13 mouse cellular contexts compared by ENCODE assay signal in genomic region chr14:64585081-64585470, GRCm38 (mm10).
DNase-seq lines count a peak whose midpoint lies in the region; ATAC-seq and TF ChIP-seq lines count a peak whose summit lies in the region.
"Had no signal": no experiment of that assay in that cellular context is flagged by ENCODE, and none has a peak within 500 bp of the region (broad histone marks: within the 10 kb centered on the region; RNA-seq: fewer than 3 reads in every experiment).

No protein-coding gene starts in this region.

- 14% methylated on average over 5 of the region's 5 CpGs for WGBS in forebrain, embryonic 14.5 days
- WGBS in hindbrain, embryonic 15.5 days, result 12% methylated on average over 5 of the region's 5 CpGs
- 2% methylated on average over 5 of the region's 5 CpGs for WGBS in midbrain, embryonic 16.5 days

- H3K4me2 ChIP-seq in forebrain, embryonic 14.5 days (ENCODE audit: low read length), result peak overlapping the region; percentile 96
- H3K4me2 ChIP-seq in hindbrain, embryonic 15.5 days, result peak overlapping the region; percentile 68
- H3K4me2 ChIP-seq in midbrain, embryonic 16.5 days (ENCODE audit: low read length), result peak overlapping the region; percentile 79
- H3K4me2 ChIP-seq: embryonic facial prominence, embryonic 15.5 days; lung, embryonic 15.5 days had no signal

- ATAC-seq in forebrain, embryonic 14.5 days, result no peak
- ATAC-seq in hindbrain, embryonic 15.5 days (ENCODE audit: low FRiP score, low read depth), result no peak
- ATAC-seq in midbrain, embryonic 16.5 days, result no peak

- DNase-seq in forebrain, embryonic 14.5 days (ENCODE audit: low spot score), result peak; percentile 39
- DNase-seq in adrenal gland, postnatal 25 days, result no peak
- no peak for DNase-seq in Muller cell, postnatal 12 days (ENCODE audit: inconsistent ontology term)
- no peak for DNase-seq in urinary bladder, postnatal 4 days (ENCODE audit: low spot score in 2 of 2)
- DNase-seq: gastrocnemius, postnatal 14 days; heart, postnatal 10 days had no signal

- H3K4me3 ChIP-seq in cortical plate, adult 2 months (ENCODE audit: insufficient read depth, low read length), result no peak overlapping the region
- no peak overlapping the region for H3K4me3 ChIP-seq in forebrain, embryonic 14.5 days (ENCODE audit: low read depth, low read length)
- H3K4me3 ChIP-seq in hindbrain, embryonic 15.5 days, result peak overlapping the region; percentile 52
- peak overlapping the region; percentile 93 for H3K4me3 ChIP-seq in midbrain, embryonic 16.5 days (ENCODE audit: low read depth, low read length)
- H3K4me3 ChIP-seq: embryonic facial prominence, embryonic 15.5 days; lung, embryonic 15.5 days; myocyte had no signal

- TF ChIP-seq CTCF in cortical plate, adult 2 months (IDR thresholded peaks at IDR 0.05; ENCODE audit: extremely low read depth, insufficient read depth, low read length), result no peak

- H3K27ac ChIP-seq in cortical plate, adult 2 months (ENCODE audit: insufficient read depth, low read length), result peak overlapping the region; percentile 97
- peak overlapping the region; percentile 100 for H3K27ac ChIP-seq in forebrain, embryonic 14.5 days (ENCODE audit: low read depth, low read length)
- peak overlapping the region; percentile 100 for H3K27ac ChIP-seq in hindbrain, embryonic 15.5 days (replicated peaks)
- peak overlapping the region; percentile 99 for H3K27ac ChIP-seq in midbrain, embryonic 16.5 days (ENCODE audit: low read length)
- H3K27ac ChIP-seq: embryonic facial prominence, embryonic 15.5 days; lung, embryonic 15.5 days had no signal

- peaks cover 3% of the 10 kb centered on the region; the same call in 1 of the 2 replicates for H3K36me3 ChIP-seq in forebrain, embryonic 14.5 days (ENCODE audit: control insufficient read depth, insufficient read depth, low read length)
- no peaks in the 10 kb centered on the region for H3K36me3 ChIP-seq in hindbrain, embryonic 15.5 days
- H3K36me3 ChIP-seq in midbrain, embryonic 16.5 days (ENCODE audit: control insufficient read depth, insufficient read depth, low read length), result 0 out of 2 replicates have a peak, but pooled peaks cover 2% of the 10 kb centered on the region
- H3K36me3 ChIP-seq: embryonic facial prominence, embryonic 15.5 days; G1E; lung, embryonic 15.5 days had no signal

- TF ChIP-seq POLR2A in cortical plate, adult 2 months (IDR thresholded peaks at IDR 0.05; ENCODE audit: extremely low read depth, insufficient read depth, low read length), result no peak

- no peaks in the 10 kb centered on the region for H3K9me3 ChIP-seq in forebrain, embryonic 14.5 days (replicated peaks; ENCODE audit: control insufficient read depth, low read length)
- no peaks in the 10 kb centered on the region for H3K9me3 ChIP-seq in hindbrain, embryonic 15.5 days
- H3K9me3 ChIP-seq in midbrain, embryonic 16.5 days (replicated peaks; ENCODE audit: control insufficient read depth, low read length, poor library complexity, severe bottlenecking), result no peaks in the 10 kb centered on the region
- H3K9me3 ChIP-seq: embryonic facial prominence, embryonic 15.5 days; G1E; lung, embryonic 15.5 days had no signal

- H3K27me3 ChIP-seq in forebrain, embryonic 14.5 days (replicated peaks; ENCODE audit: control insufficient read depth, insufficient read depth, low read length), result no peaks in the 10 kb centered on the region
- no peaks in the 10 kb centered on the region for H3K27me3 ChIP-seq in hindbrain, embryonic 15.5 days
- no peaks in the 10 kb centered on the region for H3K27me3 ChIP-seq in midbrain, embryonic 16.5 days (ENCODE audit: control insufficient read depth, insufficient read depth, low read depth, low read length)

- peak overlapping the region; percentile 99; the same call in 1 of the 2 replicates for H3K9ac ChIP-seq in forebrain, embryonic 14.5 days (ENCODE audit: low read length)
- peak overlapping the region; percentile 98 for H3K9ac ChIP-seq in hindbrain, embryonic 15.5 days
- peak overlapping the region; percentile 100 for H3K9ac ChIP-seq in midbrain, embryonic 16.5 days (ENCODE audit: low read depth, low read length)
- H3K9ac ChIP-seq: embryonic facial prominence, embryonic 15.5 days; lung, embryonic 15.5 days had no signal

- peaks cover 16% of the 10 kb centered on the region for H3K4me1 ChIP-seq in cortical plate, adult 2 months (ENCODE audit: control insufficient read depth, insufficient read depth, low read length)
- peaks cover 29% of the 10 kb centered on the region for H3K4me1 ChIP-seq in forebrain, embryonic 14.5 days (ENCODE audit: control insufficient read depth, insufficient read depth, low read length)
- peaks cover 53% of the 10 kb centered on the region for H3K4me1 ChIP-seq in hindbrain, embryonic 15.5 days (replicated peaks)
- H3K4me1 ChIP-seq in midbrain, embryonic 16.5 days (ENCODE audit: control insufficient read depth, insufficient read depth, low read length), result peaks cover 53% of the 10 kb centered on the region

Comparison
In these comparisons a context has a peak if more than half of its experiments do, and no peak if none do; other contexts are left out.
1. H3K4me3 ChIP-seq: peak in hindbrain, embryonic 15.5 days (single experiment) and midbrain, embryonic 16.5 days (single experiment); none in cortical plate, adult 2 months (single experiment) and forebrain, embryonic 14.5 days (single experiment).
2. Peak in every context shown above with its lines, with median percentiles within 50 percentile points of each other: H3K27ac ChIP-seq, H3K4me2 ChIP-seq and H3K9ac ChIP-seq.